Comparison of ENCODE assay signal across 9 mouse cellular contexts in the genomic region with DNA sequence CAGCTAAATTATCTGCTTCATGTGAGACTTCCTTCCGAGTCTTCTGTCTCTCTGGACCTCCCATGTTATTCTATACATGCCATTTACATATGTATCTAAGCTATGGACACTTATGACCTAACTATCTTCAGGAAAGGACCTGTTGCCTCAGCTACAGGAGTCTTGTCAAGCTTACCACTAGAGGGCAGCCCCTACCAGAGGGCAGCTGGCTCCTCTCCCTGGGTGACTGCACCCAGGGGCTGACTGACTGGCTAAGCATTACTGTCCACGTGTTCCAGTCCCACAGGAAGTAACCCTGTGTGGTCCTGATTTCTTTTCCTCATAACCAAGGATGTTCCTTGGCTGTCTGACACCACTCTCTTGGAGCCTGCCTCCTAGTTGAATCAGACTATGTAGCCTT. TPM values are rescaled to one million over a fixed set of nuclear protein-coding genes. Genes with fewer than 3 reads are reported as not detected.
DNase-seq lines count a peak whose midpoint lies in the region; ATAC-seq and TF ChIP-seq lines count a peak whose summit lies in the region.
"Had no signal": no experiment of that assay in that cellular context is flagged by ENCODE, and none has a peak within 500 bp of the region (broad histone marks: within the 10 kb centered on the region; RNA-seq: fewer than 3 reads in every experiment).

No protein-coding gene starts in this region.

- TF ChIP-seq CTCF in heart, adult 2 months (IDR thresholded peaks at IDR 0.05), result peak; percentile 76

- H3K27me3 ChIP-seq in heart, adult 2 months (ENCODE audit: control insufficient read depth, insufficient read depth, low read length), result no peaks in the 10 kb centered on the region
- no peaks in the 10 kb centered on the region for H3K27me3 ChIP-seq in midbrain, embryonic 16.5 days (ENCODE audit: control insufficient read depth, insufficient read depth, low read depth, low read length)
- no peaks in the 10 kb centered on the region for H3K27me3 ChIP-seq in midbrain, embryonic 13.5 days
- H3K27me3 ChIP-seq: neural tube, embryonic 12.5 days had no signal

- no peak for TF ChIP-seq EP300 in heart, adult 2 months (IDR thresholded peaks at IDR 0.05; ENCODE audit: insufficient read depth, low read depth, low read length)

- TF ChIP-seq POLR2A in heart, adult 2 months (IDR thresholded peaks at IDR 0.05; ENCODE audit: insufficient read depth, low read depth, low read length), result no peak

- no peaks in the 10 kb centered on the region for H3K9me3 ChIP-seq in midbrain, embryonic 16.5 days (replicated peaks; ENCODE audit: control insufficient read depth, low read length, poor library complexity, severe bottlenecking)
- no peaks in the 10 kb centered on the region for H3K9me3 ChIP-seq in midbrain, embryonic 13.5 days
- H3K9me3 ChIP-seq: neural tube, embryonic 12.5 days had no signal

- no peak overlapping the region for H3K9ac ChIP-seq in heart, adult 2 months (ENCODE audit: low read depth, low read length)
- H3K9ac ChIP-seq in midbrain, embryonic 16.5 days (ENCODE audit: low read depth, low read length), result no peak overlapping the region
- H3K9ac ChIP-seq in midbrain, embryonic 13.5 days (replicated peaks), result no peak overlapping the region
- H3K9ac ChIP-seq: neural tube, embryonic 12.5 days had no signal

- H3K27ac ChIP-seq in heart, adult 2 months, result no peak overlapping the region
- H3K27ac ChIP-seq in midbrain, embryonic 16.5 days (ENCODE audit: low read length), result no peak overlapping the region
- no peak overlapping the region for H3K27ac ChIP-seq in midbrain, embryonic 13.5 days
- H3K27ac ChIP-seq: neural tube, embryonic 12.5 days had no signal

- H3K4me2 ChIP-seq in midbrain, embryonic 16.5 days (ENCODE audit: low read length), result no peak overlapping the region
- no peak overlapping the region for H3K4me2 ChIP-seq in midbrain, embryonic 13.5 days (replicated peaks)
- H3K4me2 ChIP-seq: neural tube, embryonic 12.5 days had no signal

- H3K4me1 ChIP-seq in heart, adult 2 months (ENCODE audit: control insufficient read depth, insufficient read depth, low read length), result no peaks in the 10 kb centered on the region
- no peaks in the 10 kb centered on the region for H3K4me1 ChIP-seq in midbrain, embryonic 16.5 days (ENCODE audit: control insufficient read depth, insufficient read depth, low read length)
- H3K4me1 ChIP-seq in midbrain, embryonic 13.5 days (replicated peaks), result no peaks in the 10 kb centered on the region
- H3K4me1 ChIP-seq: neural tube, embryonic 12.5 days had no signal

- H3K79me2 ChIP-seq in heart, adult 2 months (replicated peaks; ENCODE audit: control insufficient read depth, insufficient read depth, low read length), result no peaks in the 10 kb centered on the region

- no peaks in the 10 kb centered on the region for H3K36me3 ChIP-seq in heart, adult 2 months (ENCODE audit: control insufficient read depth, insufficient read depth, low read length)
- no peaks in the 10 kb centered on the region for H3K36me3 ChIP-seq in midbrain, embryonic 16.5 days (ENCODE audit: control insufficient read depth, insufficient read depth, low read length)
- no peaks in the 10 kb centered on the region for H3K36me3 ChIP-seq in midbrain, embryonic 13.5 days
- H3K36me3 ChIP-seq: neural tube, embryonic 12.5 days had no signal

- intact Hi-C loops in heart, adult 2 months (cut with DNase I), result loop anchor here (5.0 kb wide), 1 partner anchor 149 kb away; no protein-coding TSS in a partner anchor
- intact Hi-C loops in heart, postnatal 36 days (cut with DNase I), result loop anchor here (5.0 kb wide), 1 partner anchor 149 kb away; no protein-coding TSS in a partner anchor

- peak in 1 of 2 experiments; percentile 14 for DNase-seq in heart, adult 2 months
- no peak for DNase-seq in heart, adult 8-10 months (ENCODE audit: low spot score)
- peak; percentile 34 for DNase-seq in 3134 (ENCODE audit: extremely low read depth, insufficient read length, low spot score)
- peak; percentile 61 for DNase-seq in NIH3T3 (ENCODE audit: low read depth)
- peak; percentile 8 to 27 for DNase-seq in heart, postnatal 36 days
- DNase-seq in lung, postnatal 14 days, result peak; percentile 44

- no peak overlapping the region for H3K4me3 ChIP-seq in heart, adult 2 months
- no peak overlapping the region for H3K4me3 ChIP-seq in midbrain, embryonic 16.5 days (ENCODE audit: low read depth, low read length)
- H3K4me3 ChIP-seq in midbrain, embryonic 13.5 days (replicated peaks), result no peak overlapping the region
- H3K4me3 ChIP-seq: neural tube, embryonic 12.5 days had no signal

- no peak for ATAC-seq in midbrain, embryonic 16.5 days
- ATAC-seq in midbrain, embryonic 13.5 days, result no peak

- WGBS in heart, adult 2 months, result 30% methylated on average over 2 of the region's 2 CpGs
- 65% methylated on average over 2 of the region's 2 CpGs for WGBS in midbrain, embryonic 16.5 days
- WGBS in midbrain, embryonic 13.5 days, result 74% methylated on average over 2 of the region's 2 CpGs

RNA-seq across cellular contexts. Expression of a gene that starts 46.1 kb away (rescaled TPM):
- 1 to 10 TPM; 2.0 to 4.5 TPM for total RNA-seq in heart, adult 2 months (2021)
- polyA plus RNA-seq in heart, adult 2 months (2012; rRNA removed), result 0.06 and 0.09 TPM in 2 replicates
- 1 to 10 TPM; 2.1 to 2.6 (median 2.2) TPM for total RNA-seq in heart, adult 8-10 months (2022)
- total RNA-seq in heart, postnatal 36 days (2021), result 1 to 10 TPM; 3.1 to 3.9 TPM
- polyA plus RNA-seq in midbrain, embryonic 16.5 days (2015; fragmentation: Nextera tagmentation; extraction: Ambion mirVana), result 3.4 and 3.9 TPM in 2 replicates
- polyA plus RNA-seq in midbrain, embryonic 13.5 days (2015; fragmentation: Nextera tagmentation; extraction: Ambion mirVana), result 0.47 and 0.54 TPM in 2 replicates
